Mouse (Mus musculus): Measurements from ENCODE around the gene Nuak1. TPM values are rescaled to one million over a fixed set of nuclear protein-coding genes. Genes with fewer than 3 reads are reported as not detected.

Nuak1 gene
- polyA plus RNA-seq, 1 experiment from 2014 or later, result 2.6 TPM

DNA sequence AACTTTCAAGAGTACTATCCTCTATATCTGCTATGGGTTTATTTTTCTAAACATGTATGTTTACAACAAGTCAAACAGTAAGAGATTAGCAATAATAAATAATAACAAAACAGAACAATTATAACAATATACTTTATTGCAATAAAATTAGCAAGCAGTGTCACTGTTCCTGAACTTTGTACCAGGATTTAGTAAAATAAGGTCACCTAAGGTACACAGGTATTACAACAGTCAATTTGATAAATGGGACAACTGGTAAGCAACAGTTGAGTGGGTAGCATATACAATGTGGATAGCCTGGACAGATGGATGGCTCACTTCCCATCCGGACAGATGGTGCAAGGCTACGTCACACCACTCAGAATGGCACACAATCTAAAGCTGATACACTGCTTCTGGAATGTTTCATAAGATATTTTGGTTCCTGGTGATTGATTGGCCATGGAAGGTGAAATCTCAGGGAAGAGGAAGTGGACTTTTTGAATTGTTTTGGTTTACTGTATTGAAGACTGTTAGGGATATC is 59.1 kb downstream of the Nuak1 start:
- H3K4me3 ChIP-seq (ENCODE audit: low read length), result no peak overlapping the region
- no peak overlapping the region for H3K9ac ChIP-seq (ENCODE audit: low read length)
- H3K4me2 ChIP-seq (ENCODE audit: low read depth, low read length), result no peak overlapping the region
- 0 out of 2 replicates have a peak, but pooled peaks cover 2% of the 10 kb centered on the region for H3K36me3 ChIP-seq (ENCODE audit: control insufficient read depth, insufficient read depth, low read length)
- H3K4me1 ChIP-seq (replicated peaks; ENCODE audit: control insufficient read depth, insufficient read depth, low read length), result peaks cover 19% of the 10 kb centered on the region
- H3K27ac ChIP-seq (ENCODE audit: low read length), result no peak overlapping the region
- no peak for ATAC-seq (ENCODE audit: low read depth)
- no peaks in the 10 kb centered on the region for H3K27me3 ChIP-seq (ENCODE audit: control insufficient read depth, insufficient read depth, low read depth, low read length)
- H3K9me3 ChIP-seq (ENCODE audit: control insufficient read depth, low read length), result no peaks in the 10 kb centered on the region
- WGBS, result 84% methylated on average over 2 of the region's 2 CpGs

DNA sequence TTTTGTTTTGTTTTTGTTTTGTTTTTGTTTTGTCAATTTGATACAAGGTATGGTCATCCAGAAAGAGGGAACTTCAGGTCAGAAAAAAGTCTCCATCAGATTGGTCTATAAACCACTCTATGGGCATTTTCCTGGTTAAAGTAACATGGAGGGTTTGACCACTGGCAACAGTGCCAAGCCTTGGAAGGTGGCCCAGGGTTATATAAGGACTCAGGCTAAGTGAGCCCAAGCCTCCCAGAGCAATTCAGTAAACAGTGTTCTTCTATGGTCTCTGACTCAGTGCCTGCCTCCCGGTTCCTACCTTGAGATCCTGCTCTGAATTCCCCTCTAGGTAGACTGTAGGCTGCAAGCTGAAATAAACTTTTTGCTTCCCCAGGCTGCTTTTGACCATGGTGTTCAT is 61.0 kb downstream of the Nuak1 start:
- Histone ChIP-seq H3K4me2 (ENCODE audit: low read depth, low read length) (no peak overlapping the region), H3K4me3 (ENCODE audit: low read length) (no peak overlapping the region), H3K4me1 (replicated peaks; ENCODE audit: control insufficient read depth, insufficient read depth, low read length) (peaks cover 19% of the 10 kb centered on the region), H3K36me3 (ENCODE audit: control insufficient read depth, insufficient read depth, low read length) (peaks cover 5% of the 10 kb centered on the region; the same call in 1 of the 2 replicates), H3K9ac (ENCODE audit: low read length) (no peak overlapping the region), H3K9me3 (ENCODE audit: control insufficient read depth, low read length) (no peaks in the 10 kb centered on the region), H3K27ac (ENCODE audit: low read length) (no peak overlapping the region), H3K27me3 (ENCODE audit: control insufficient read depth, insufficient read depth, low read depth, low read length) (no peaks in the 10 kb centered on the region)
- ATAC-seq (ENCODE audit: low read depth), result no peak
- WGBS, result 86% methylated on average over 1 of the region's 1 CpGs

DNA sequence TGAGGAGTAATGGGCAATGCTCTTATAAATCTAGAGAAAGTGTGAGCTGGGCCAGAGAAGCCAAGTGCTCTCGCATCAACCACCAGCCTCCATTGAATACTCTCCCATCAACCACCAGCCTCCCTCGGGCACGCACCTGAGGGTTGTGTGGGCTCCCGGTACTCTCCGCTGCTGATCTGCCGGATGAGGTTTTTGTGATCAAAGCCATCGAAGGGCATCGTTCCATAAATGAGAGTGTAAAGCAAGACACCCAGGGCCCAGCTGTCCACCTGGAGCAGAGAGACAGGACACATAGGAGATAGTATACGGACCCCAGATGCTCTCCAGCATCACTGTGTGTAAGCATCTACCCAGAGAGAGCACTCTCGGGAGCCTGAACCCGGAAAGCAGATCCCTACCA is 62.4 kb downstream of the Nuak1 start:
- H3K27ac ChIP-seq (ENCODE audit: low read length), result no peak overlapping the region
- no peak overlapping the region for H3K9ac ChIP-seq (ENCODE audit: low read length)
- H3K9me3 ChIP-seq (ENCODE audit: control insufficient read depth, low read length), result no peaks in the 10 kb centered on the region
- ATAC-seq (ENCODE audit: low read depth), result no peak
- H3K4me1 ChIP-seq (replicated peaks; ENCODE audit: control insufficient read depth, insufficient read depth, low read length), result peaks cover 5% of the 10 kb centered on the region
- no peak overlapping the region for H3K4me2 ChIP-seq (ENCODE audit: low read depth, low read length)
- WGBS, result 97% methylated on average over 11 of the region's 11 CpGs
- H3K36me3 ChIP-seq (ENCODE audit: control insufficient read depth, insufficient read depth, low read length), result peaks cover 12% of the 10 kb centered on the region; the same call in 1 of the 2 replicates
- no peak overlapping the region for H3K4me3 ChIP-seq (ENCODE audit: low read length)
- no peaks in the 10 kb centered on the region for H3K27me3 ChIP-seq (ENCODE audit: control insufficient read depth, insufficient read depth, low read depth, low read length)

DNA sequence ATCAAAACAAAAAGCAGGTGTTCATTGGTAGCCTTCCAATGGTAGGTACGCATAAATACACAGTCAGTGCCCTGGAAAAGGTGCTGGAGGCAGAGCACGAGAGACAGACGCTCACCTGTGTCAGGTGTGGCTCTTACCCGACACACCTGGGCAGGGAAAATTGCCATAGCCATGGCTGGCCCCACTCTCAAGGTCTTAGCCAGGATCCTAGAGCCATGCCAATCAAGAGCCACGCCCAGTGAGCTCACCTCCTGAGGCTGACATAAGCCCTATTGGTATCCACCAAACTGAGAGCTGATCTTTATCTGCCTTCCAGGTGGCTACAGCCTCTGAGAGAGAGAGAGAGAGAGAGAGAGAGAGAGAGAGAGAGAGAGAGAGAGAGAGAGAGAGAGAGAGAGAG is 64.1 kb downstream of the Nuak1 start:
- H3K27ac ChIP-seq (ENCODE audit: low read length), result no peak overlapping the region
- H3K27me3 ChIP-seq (ENCODE audit: control insufficient read depth, insufficient read depth, low read depth, low read length), result no peaks in the 10 kb centered on the region
- 76% methylated on average over 5 of the region's 5 CpGs for WGBS
- peaks cover 12% of the 10 kb centered on the region; the same call in 1 of the 2 replicates for H3K36me3 ChIP-seq (ENCODE audit: control insufficient read depth, insufficient read depth, low read length)
- no peak for ATAC-seq (ENCODE audit: low read depth)
- no peaks in the 10 kb centered on the region for H3K9me3 ChIP-seq (ENCODE audit: control insufficient read depth, low read length)
- H3K4me3 ChIP-seq (ENCODE audit: low read length), result no peak overlapping the region
- peaks cover 4% of the 10 kb centered on the region; the same call in 1 of the 2 replicates for H3K4me1 ChIP-seq (replicated peaks; ENCODE audit: control insufficient read depth, insufficient read depth, low read length)
- no peak overlapping the region for H3K4me2 ChIP-seq (ENCODE audit: low read depth, low read length)
- no peak overlapping the region for H3K9ac ChIP-seq (ENCODE audit: low read length)

DNA sequence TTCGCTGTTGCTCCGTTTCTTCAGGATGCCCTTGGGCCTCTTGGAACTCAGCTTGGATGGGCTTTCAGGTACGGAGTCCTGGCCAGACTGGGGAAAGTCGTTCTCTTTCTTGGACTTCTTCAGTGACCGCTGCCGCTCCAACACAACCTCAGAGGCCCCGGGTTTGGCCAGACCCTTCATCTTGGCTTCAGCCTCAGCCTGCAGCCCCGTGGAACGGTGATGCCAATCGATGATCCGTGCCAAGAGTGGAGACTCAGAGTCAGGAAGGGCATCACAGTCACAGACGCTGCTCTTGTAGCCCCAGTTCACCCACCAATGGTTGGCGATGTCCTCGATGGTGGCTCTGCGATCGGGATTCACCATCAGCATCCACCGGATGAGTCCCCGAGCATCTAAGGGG is 65.4 kb downstream of the Nuak1 start:
- Histone ChIP-seq H3K4me3 (ENCODE audit: low read length) (no peak overlapping the region), H3K36me3 (ENCODE audit: control insufficient read depth, insufficient read depth, low read length) (peaks cover 12% of the 10 kb centered on the region; the same call in 1 of the 2 replicates), H3K9ac (ENCODE audit: low read length) (no peak overlapping the region), H3K27me3 (ENCODE audit: control insufficient read depth, insufficient read depth, low read depth, low read length) (no peaks in the 10 kb centered on the region), H3K27ac (ENCODE audit: low read length) (no peak overlapping the region), H3K9me3 (ENCODE audit: control insufficient read depth, low read length) (no peaks in the 10 kb centered on the region), H3K4me2 (ENCODE audit: low read depth, low read length) (no peak overlapping the region), H3K4me1 (replicated peaks; ENCODE audit: control insufficient read depth, insufficient read depth, low read length) (peaks cover 4% of the 10 kb centered on the region; the same call in 1 of the 2 replicates)
- 95% methylated on average over 18 of the region's 18 CpGs for WGBS
- no peak for ATAC-seq (ENCODE audit: low read depth)

DNA sequence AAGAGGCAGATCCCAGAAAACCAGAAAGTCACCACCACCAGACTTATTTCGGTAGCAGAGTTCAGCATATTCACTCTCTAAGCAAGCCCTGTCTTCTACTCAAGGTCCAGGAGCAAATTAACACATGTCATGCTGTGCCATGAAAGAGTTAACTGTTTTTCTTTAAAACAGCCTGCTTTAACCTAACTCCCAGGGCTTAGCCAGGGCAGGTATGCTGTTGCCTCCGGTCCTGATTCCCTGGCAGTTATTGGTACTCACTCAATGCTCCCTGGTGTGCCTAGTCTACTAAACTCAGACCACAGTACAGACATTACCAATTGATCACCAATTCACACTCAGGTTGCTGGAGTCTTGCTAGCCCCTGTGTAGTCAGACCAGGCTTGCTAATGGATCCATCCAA is 66.9 kb downstream of the Nuak1 start:
- WGBS, result 80% methylated on average over 2 of the region's 2 CpGs
- Histone ChIP-seq H3K9ac (ENCODE audit: low read length) (no peak overlapping the region), H3K27me3 (ENCODE audit: control insufficient read depth, insufficient read depth, low read depth, low read length) (no peaks in the 10 kb centered on the region), H3K36me3 (ENCODE audit: control insufficient read depth, insufficient read depth, low read length) (peaks cover 10% of the 10 kb centered on the region; the same call in 1 of the 2 replicates), H3K4me2 (ENCODE audit: low read depth, low read length) (no peak overlapping the region), H3K9me3 (ENCODE audit: control insufficient read depth, low read length) (no peaks in the 10 kb centered on the region), H3K27ac (ENCODE audit: low read length) (no peak overlapping the region), H3K4me3 (ENCODE audit: low read length) (no peak overlapping the region), H3K4me1 (replicated peaks; ENCODE audit: control insufficient read depth, insufficient read depth, low read length) (peaks cover 4% of the 10 kb centered on the region; the same call in 1 of the 2 replicates)
- ATAC-seq (ENCODE audit: low read depth), result no peak

DNA sequence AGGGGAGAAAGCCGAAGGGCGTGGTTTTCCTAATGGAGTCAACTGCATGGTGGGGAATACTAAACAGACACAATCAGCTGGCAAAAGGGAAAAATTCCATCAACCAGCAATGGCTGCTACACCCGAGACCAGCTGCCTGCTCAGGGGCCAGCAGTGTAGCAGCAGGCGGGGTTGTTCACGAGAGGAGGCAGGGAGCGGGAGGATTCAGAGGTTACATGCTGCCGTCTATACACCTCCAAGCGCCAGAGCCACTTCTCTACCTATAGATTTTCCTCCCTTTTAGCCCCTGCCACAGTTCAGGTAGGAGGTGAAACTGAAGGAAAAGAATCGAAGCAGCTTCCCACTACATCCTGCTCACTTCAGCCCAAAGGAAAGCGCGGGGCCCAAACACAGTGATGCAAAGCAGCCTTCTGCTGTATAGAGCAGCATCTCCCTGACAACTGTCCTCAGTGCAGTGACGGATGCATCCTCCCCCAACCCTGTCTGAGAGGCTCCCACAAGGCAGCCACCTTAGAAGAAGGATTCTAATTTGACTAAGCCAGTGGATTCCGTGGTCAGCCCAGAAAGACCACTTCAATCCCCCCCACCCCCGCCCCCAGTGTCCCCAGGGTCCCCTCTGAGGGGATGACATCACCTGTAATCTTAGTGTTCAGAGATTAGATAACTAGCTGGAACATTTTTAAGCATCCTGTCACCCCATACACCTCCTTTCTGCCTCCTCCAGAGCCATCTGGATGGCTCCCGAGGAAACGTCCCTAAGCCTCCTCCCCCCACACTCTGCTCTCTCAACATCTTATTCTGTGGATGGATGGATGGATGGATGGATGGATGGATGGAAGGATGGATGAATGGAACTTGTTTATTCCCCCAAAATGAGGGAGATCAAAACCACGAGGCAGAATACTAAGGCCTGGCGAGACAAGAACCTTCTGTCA is 68.0 kb downstream of the Nuak1 start:
- 46% methylated on average over 18 of the region's 18 CpGs for WGBS
- Histone ChIP-seq H3K4me2 (ENCODE audit: low read depth, low read length) (no peak overlapping the region), H3K27ac (ENCODE audit: low read length) (no peak overlapping the region), H3K9ac (ENCODE audit: low read length) (no peak overlapping the region), H3K9me3 (ENCODE audit: control insufficient read depth, low read length) (no peaks in the 10 kb centered on the region), H3K27me3 (ENCODE audit: control insufficient read depth, insufficient read depth, low read depth, low read length) (no peaks in the 10 kb centered on the region), H3K4me3 (ENCODE audit: low read length) (no peak overlapping the region), H3K4me1 (replicated peaks; ENCODE audit: control insufficient read depth, insufficient read depth, low read length) (peaks cover 4% of the 10 kb centered on the region; the same call in 1 of the 2 replicates), H3K36me3 (ENCODE audit: control insufficient read depth, insufficient read depth, low read length) (peaks cover 10% of the 10 kb centered on the region; the same call in 1 of the 2 replicates)
- no peak; the same call in 1 of the 2 replicates for ATAC-seq (ENCODE audit: low read depth)

DNA sequence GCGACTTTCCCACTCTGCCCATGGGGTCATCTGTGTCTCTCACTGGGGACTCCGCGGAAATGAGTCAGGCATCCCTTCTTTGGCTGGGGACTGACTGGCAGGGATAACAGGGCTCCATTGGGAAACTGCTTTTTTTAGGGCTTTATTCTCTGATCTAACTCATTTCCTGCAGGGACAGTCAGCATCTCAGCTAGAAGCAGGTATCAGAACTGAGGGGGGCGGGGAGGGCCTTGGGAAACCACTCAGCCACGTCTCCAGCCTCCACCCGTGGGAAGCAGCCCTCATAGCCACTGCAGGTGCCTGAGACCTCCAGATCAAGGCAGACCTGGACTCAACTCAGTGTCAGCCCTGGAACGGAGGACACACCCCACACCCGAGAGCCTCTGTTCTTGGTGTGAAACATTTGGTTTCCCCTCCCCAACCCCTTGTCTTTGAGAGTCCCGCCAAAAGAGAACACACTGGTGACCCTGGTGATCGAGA is 68.7 kb downstream of the Nuak1 start:
- no peak overlapping the region for H3K4me2 ChIP-seq (ENCODE audit: low read depth, low read length)
- peaks cover 4% of the 10 kb centered on the region; the same call in 1 of the 2 replicates for H3K4me1 ChIP-seq (replicated peaks; ENCODE audit: control insufficient read depth, insufficient read depth, low read length)
- H3K36me3 ChIP-seq (ENCODE audit: control insufficient read depth, insufficient read depth, low read length), result peaks cover 10% of the 10 kb centered on the region; the same call in 1 of the 2 replicates
- 43% methylated on average over 10 of the region's 10 CpGs for WGBS
- no peaks in the 10 kb centered on the region for H3K9me3 ChIP-seq (ENCODE audit: control insufficient read depth, low read length)
- ATAC-seq (ENCODE audit: low read depth), result peak; percentile 21
- H3K27ac ChIP-seq (ENCODE audit: low read length), result no peak overlapping the region
- H3K4me3 ChIP-seq (ENCODE audit: low read length), result no peak overlapping the region
- H3K27me3 ChIP-seq (ENCODE audit: control insufficient read depth, insufficient read depth, low read depth, low read length), result no peaks in the 10 kb centered on the region
- H3K9ac ChIP-seq (ENCODE audit: low read length), result no peak overlapping the region

DNA sequence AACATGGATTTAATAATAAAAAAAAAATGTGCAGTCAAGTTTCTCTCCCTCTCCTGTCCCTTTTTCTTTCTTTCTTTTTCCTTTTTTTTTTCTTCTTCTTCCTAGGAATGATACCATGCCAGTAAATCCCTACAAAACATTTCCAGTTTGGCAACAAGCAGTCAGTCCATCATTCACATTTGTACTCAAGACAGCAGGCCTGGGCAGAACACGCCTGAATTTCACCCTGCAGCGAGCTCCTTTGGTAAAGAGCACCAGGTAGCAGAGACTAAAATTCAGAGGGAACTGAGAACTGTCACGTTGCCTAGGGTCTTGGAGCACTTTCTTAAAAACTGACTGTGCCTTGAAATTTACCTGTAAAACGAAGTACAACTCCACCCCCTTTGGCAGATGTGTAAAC is 69.2 kb downstream of the Nuak1 start:
- H3K4me3 ChIP-seq (ENCODE audit: low read length), result no peak overlapping the region
- peaks cover 4% of the 10 kb centered on the region; the same call in 1 of the 2 replicates for H3K4me1 ChIP-seq (replicated peaks; ENCODE audit: control insufficient read depth, insufficient read depth, low read length)
- no peak overlapping the region for H3K27ac ChIP-seq (ENCODE audit: low read length)
- ATAC-seq (ENCODE audit: low read depth), result no peak
- H3K27me3 ChIP-seq (ENCODE audit: control insufficient read depth, insufficient read depth, low read depth, low read length), result no peaks in the 10 kb centered on the region
- no peak overlapping the region for H3K9ac ChIP-seq (ENCODE audit: low read length)
- 61% methylated on average over 4 of the region's 4 CpGs for WGBS
- peaks cover 10% of the 10 kb centered on the region; the same call in 1 of the 2 replicates for H3K36me3 ChIP-seq (ENCODE audit: control insufficient read depth, insufficient read depth, low read length)
- H3K4me2 ChIP-seq (ENCODE audit: low read depth, low read length), result no peak overlapping the region
- no peaks in the 10 kb centered on the region for H3K9me3 ChIP-seq (ENCODE audit: control insufficient read depth, low read length)
